9 mouse cellular contexts compared by ENCODE assay signal in the genomic region with DNA sequence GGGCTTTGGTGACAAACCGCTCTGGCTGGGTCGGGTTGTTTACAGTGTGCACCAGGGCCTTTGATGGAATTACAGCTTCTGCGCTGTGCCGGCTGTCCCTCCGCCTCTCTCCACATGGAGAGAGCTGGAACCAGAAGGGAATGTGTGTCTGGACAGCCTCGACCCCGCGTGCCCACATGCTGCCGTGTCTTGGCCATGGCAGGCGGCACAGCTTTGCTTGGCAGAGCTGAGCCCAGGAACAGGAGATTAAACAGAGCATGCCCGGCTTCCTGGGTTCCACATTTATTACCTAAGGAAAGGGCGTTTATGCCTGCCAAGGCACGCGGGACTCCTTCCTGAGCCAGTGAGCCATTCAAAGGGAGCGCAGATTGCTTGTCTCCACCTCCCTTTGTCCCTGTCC. TPM values are rescaled to one million over a fixed set of nuclear protein-coding genes. Genes with fewer than 3 reads are reported as not detected.
DNase-seq lines count a peak whose midpoint lies in the region; ATAC-seq lines count a peak whose summit lies in the region.
"Had no signal": no experiment of that assay in that cellular context is flagged by ENCODE, and none has a peak within 500 bp of the region (broad histone marks: within the 10 kb centered on the region; RNA-seq: fewer than 3 reads in every experiment).

No protein-coding gene starts in this region.

- ATAC-seq in limb, embryonic 12.5 days (ENCODE audit: insufficient number of reproducible peaks, insufficient read depth, low FRiP score, low TSS enrichment, low read depth), result no peak

- no peaks in the 10 kb centered on the region for H3K9me3 ChIP-seq in embryonic facial prominence, embryonic 10.5 days
- no peaks in the 10 kb centered on the region for H3K9me3 ChIP-seq in limb, embryonic 12.5 days

- H3K36me3 ChIP-seq in embryonic facial prominence, embryonic 10.5 days (replicated peaks), result no peaks in the 10 kb centered on the region
- H3K36me3 ChIP-seq in limb, embryonic 12.5 days, result no peaks in the 10 kb centered on the region

- no peak overlapping the region for H3K9ac ChIP-seq in limb, embryonic 12.5 days (replicated peaks)

- peak; percentile 10 for DNase-seq in adrenal gland, postnatal 25 days
- no peak for DNase-seq in adrenal gland, adult 8-10 months
- DNase-seq in lung, postnatal 10 days, result peak; percentile 25
- DNase-seq in lung, postnatal 25 days (ENCODE audit: low spot score), result no peak
- peak; percentile 23 for DNase-seq in embryonic facial prominence, embryonic 10.5 days (ENCODE audit: low spot score)
- DNase-seq in right cerebral cortex, postnatal 4 days, result no peak
- no peak for DNase-seq in left cerebral cortex, postnatal 25 days (ENCODE audit: low spot score in 2 of 2)
- DNase-seq: right cerebral cortex, postnatal 25 days had no signal

- no peak overlapping the region for H3K4me3 ChIP-seq in embryonic facial prominence, embryonic 10.5 days
- H3K4me3 ChIP-seq in limb, embryonic 12.5 days (replicated peaks), result no peak overlapping the region

- WGBS in embryonic facial prominence, embryonic 10.5 days, result 33% methylated on average over 15 of the region's 15 CpGs
- 9% methylated on average over 15 of the region's 15 CpGs for WGBS in limb, embryonic 12.5 days

- 0 out of 2 replicates have a peak overlapping the region, but pooled peaks have one; percentile 13 for H3K4me2 ChIP-seq in limb, embryonic 12.5 days

- intact Hi-C loops in left cerebral cortex, postnatal 25 days (cut with DNase I), result no loop called here

- 0 out of 2 replicates have a peak overlapping the region, but pooled peaks have one; percentile 30 for H3K27ac ChIP-seq in embryonic facial prominence, embryonic 10.5 days (replicated peaks)
- H3K27ac ChIP-seq in limb, embryonic 12.5 days, result no peak overlapping the region

- H3K4me1 ChIP-seq in embryonic facial prominence, embryonic 10.5 days, result peaks cover 24% of the 10 kb centered on the region
- peaks cover 30% of the 10 kb centered on the region for H3K4me1 ChIP-seq in limb, embryonic 12.5 days (replicated peaks)

- H3K27me3 ChIP-seq in embryonic facial prominence, embryonic 10.5 days (replicated peaks; ENCODE audit: low read depth, poor library complexity, severe bottlenecking), result peaks cover 35% of the 10 kb centered on the region
- peaks cover 49% of the 10 kb centered on the region for H3K27me3 ChIP-seq in limb, embryonic 12.5 days

RNA-seq across cellular contexts. Expression of a gene that starts 23.8 kb away (rescaled TPM):
- total RNA-seq in adrenal gland, postnatal 25 days (2021), result 109 TPM in 2 replicates
- 100 to 1,000 TPM in 1 of 4 experiments, 10 to 100 TPM in 3; 80.6 to 102 (median 92.5) TPM for total RNA-seq in adrenal gland, adult 8-10 months (2022)
- 65.2 and 65.9 TPM in 2 replicates for polyA plus RNA-seq in embryonic facial prominence, embryonic 10.5 days (2016; fragmentation: Nextera tagmentation; extraction: Ambion mirVana)
- polyA plus RNA-seq in limb, embryonic 12.5 days (2016; fragmentation: Nextera tagmentation; extraction: Ambion mirVana), result 72.9 and 73.8 TPM in 2 replicates
- 10 to 100 TPM; 51.0 to 52.7 TPM for total RNA-seq in left cerebral cortex, postnatal 25 days (2021)

RNA-seq across cellular contexts. Expression of a gene that starts 31.1 kb away (rescaled TPM):
- 603 and 640 TPM in 2 replicates for total RNA-seq in adrenal gland, postnatal 25 days (2021)
- total RNA-seq in adrenal gland, adult 8-10 months (2022), result 100 to 1,000 TPM; 450 to 493 (median 461) TPM
- 343 and 353 TPM in 2 replicates for polyA plus RNA-seq in embryonic facial prominence, embryonic 10.5 days (2016; fragmentation: Nextera tagmentation; extraction: Ambion mirVana)
- 510 and 528 TPM in 2 replicates for polyA plus RNA-seq in limb, embryonic 12.5 days (2016; fragmentation: Nextera tagmentation; extraction: Ambion mirVana)
- 100 to 1,000 TPM; 230 to 267 TPM for total RNA-seq in left cerebral cortex, postnatal 25 days (2021)

RNA-seq across cellular contexts. Expression of a gene that starts 39.6 kb away (rescaled TPM):
- 337 and 444 TPM in 2 replicates for total RNA-seq in adrenal gland, postnatal 25 days (2021)
- total RNA-seq in adrenal gland, adult 8-10 months (2022), result 100 to 1,000 TPM; 200 to 410 (median 314) TPM
- polyA plus RNA-seq in embryonic facial prominence, embryonic 10.5 days (2016; fragmentation: Nextera tagmentation; extraction: Ambion mirVana), result 127 and 133 TPM in 2 replicates
- 156 and 159 TPM in 2 replicates for polyA plus RNA-seq in limb, embryonic 12.5 days (2016; fragmentation: Nextera tagmentation; extraction: Ambion mirVana)
- 100 to 1,000 TPM; 115 to 119 TPM for total RNA-seq in left cerebral cortex, postnatal 25 days (2021)

Comparison
In these comparisons a context has a peak if more than half of its experiments do, and no peak if none do; other contexts are left out.
1. DNase-seq: peak in adrenal gland, postnatal 25 days (single experiment), lung, postnatal 10 days (single experiment) and embryonic facial prominence, embryonic 10.5 days (single experiment); none in adrenal gland, adult 8-10 months (single experiment), lung, postnatal 25 days (single experiment), right cerebral cortex, postnatal 4 days (single experiment) and left cerebral cortex, postnatal 25 days (0 of 2).